Mouse (Mus musculus): Measurements from ENCODE around the gene Ube2d1.
A peak's percentile ranks its signal among the peaks of the same experiment; 100 is the strongest.

Gene Ube2d1

DNA sequence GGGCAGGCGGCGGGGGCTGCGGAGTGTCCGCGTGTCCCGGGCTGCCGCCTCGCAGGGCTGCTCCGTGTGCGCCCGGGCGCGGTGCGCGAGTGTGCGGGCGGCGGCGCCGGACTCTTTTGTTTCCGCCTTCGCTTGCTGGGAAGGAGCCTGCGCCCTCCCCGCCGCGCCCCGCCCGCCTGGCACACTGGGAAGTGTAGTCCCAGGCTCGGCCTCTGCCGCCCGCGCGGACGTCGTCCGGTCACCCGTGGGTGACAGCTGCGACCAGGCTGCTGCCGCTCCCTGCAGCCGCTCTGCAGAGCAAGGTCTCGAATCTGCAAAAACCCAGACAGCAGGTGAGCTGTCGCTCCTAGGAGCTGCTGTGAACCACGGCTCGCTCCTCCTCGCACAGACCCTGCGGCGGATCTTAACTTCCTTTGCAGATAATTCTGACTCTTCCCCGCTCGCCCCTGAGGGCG lies at the start of gene Ube2d1:
Gene Ube2d1 (minus strand): TSS at position 137 of the 455 bp plus-strand sequence.
- DNase-seq = peak; percentile 90

- DNase-seq = no peak
These were observed 47.8 kb upstream of the Ube2d1 start for GRCm38 (mm10) chr10:71332859-71333258.

- no peak for DNase-seq
These were observed 47.3 kb upstream of the Ube2d1 start for GRCm38 (mm10) chr10:71332376-71332775.

GRCm38 (mm10) chr10:71331908-71332307 lies 46.8 kb upstream of the Ube2d1 start:
- DNase-seq = no peak

DNA sequence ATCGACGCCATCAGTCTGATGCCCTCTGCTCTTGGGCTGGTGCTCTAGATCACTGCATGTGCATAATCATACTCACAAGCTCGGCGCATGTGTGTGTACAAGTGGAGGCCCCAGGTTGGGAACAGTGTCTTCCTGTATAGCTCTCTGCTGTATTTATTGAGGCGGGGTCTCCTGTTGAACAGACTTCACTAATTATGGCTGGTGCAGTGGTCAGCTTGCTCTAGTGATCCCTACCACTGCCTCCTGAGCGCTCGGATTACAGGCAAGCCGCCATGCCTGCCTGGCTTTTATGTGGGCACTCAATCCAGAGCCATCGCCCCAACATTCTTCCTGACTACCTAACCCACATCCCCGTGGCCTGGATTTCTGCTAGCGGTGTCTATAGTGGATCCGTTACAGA lies 45.0 kb upstream of the Ube2d1 start:
- no peak for DNase-seq

GRCm38 (mm10) chr10:71329295-71329694 lies 44.2 kb upstream of the Ube2d1 start:
- DNase-seq = no peak

GRCm38 (mm10) chr10:71328870-71329269 lies 43.8 kb upstream of the Ube2d1 start:
- no peak for DNase-seq

DNA sequence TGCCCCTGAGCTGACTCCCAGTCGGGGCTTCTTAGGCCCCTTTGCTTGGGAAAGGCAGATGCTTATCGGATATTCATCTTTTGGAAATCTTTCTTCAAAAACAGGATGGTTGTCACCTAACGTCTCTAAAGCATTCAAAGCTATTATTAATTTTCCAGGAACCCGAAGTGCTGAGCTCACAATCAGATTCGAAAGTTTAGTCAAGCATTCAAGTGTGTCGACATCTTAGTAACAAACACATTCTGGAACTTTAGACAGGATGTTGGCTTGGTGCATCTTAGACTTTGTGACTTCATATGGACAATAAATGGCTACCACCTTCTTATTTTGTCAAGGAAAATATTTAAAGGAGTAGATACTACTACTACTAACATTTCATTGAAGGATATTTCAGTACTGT lies 43.3 kb upstream of the Ube2d1 start:
- no peak for DNase-seq

GRCm38 (mm10) chr10:71327386-71327785 lies 42.3 kb upstream of the Ube2d1 start:
- DNase-seq = no peak

- DNase-seq = peak; percentile 84
These were observed 41.7 kb upstream of the Ube2d1 start for GRCm38 (mm10) chr10:71326789-71327188.

DNA sequence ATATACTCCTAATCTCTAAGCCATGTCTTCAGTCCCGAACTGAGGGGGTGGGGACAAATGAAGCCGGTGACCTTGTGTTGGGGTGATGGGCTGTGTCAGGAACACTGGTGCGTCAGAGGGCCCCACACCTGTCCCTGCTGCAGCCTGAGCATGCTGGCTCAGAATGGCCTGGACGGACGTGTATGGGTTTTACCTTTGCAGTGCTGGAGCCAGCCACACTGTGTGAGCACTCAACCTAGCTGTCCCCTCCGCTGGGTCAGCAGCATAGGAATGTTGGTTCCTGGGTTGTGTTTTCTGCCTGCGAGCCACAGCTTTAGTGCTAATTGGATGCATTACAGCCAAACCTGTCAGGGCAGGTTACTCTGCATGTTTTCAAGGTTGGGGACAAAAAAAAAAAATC lies 41.1 kb upstream of the Ube2d1 start:
- no peak for DNase-seq

DNA sequence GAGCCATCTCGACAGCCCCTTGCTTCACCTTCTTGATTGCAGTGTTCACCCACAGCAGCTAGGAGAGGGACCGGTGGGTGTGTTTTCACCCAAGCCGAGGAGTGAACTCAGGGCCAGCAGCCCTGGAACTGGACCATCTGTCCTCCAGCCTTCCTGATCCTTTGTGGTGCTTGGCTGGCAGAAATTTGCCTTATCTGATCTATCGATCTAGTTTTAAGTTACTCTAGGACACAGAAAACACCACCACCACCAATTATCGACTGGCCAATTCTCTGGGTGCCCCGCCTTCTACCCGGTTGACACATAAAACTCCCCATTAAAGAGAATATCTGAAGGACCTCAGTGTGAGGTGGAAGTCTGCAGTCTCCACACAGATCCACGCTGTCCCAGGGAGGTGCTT lies 38.6 kb upstream of the Ube2d1 start:
- DNase-seq = no peak

DNA sequence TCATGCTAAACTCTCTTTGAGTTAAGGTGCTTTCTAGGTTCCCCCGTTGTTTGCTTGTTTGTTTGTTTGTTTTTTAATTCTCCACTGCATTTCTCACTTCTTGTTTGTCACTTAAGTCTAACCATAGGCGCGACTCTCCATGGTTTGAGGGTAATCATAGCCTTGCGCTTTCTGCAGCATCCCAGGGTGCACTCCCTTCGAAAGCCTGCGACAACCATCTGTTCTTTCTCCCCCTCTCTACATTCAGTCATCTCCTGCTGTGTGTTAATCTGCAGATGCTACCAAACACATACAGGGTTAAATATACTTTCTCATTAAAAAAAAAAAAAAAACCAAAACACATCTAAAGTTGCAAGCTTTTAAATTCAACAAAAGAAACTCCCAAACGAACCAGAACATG lies 31.4 kb upstream of the Ube2d1 start:
- DNase-seq = no peak

DNA sequence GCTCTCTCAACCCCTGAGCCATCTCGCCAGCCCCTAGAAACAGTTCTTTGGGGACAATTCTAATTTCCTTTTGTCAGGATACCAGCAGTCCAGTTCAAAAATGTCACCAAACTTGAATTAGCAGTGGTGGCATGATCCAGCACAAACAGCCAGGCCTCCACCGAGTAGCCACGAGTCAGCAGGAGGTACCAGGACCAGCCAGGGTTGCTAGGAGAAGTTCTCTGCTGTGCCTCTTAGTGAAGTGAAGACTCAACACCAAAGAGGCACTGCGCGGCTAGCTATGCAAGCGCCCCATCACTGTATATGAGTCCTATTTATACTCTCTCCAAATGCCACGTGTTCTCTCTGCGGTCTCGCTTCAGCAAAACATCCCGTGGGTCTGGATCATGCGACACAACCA lies 31.0 kb upstream of the Ube2d1 start:
- DNase-seq = no peak

GRCm38 (mm10) chr10:71314596-71314995 lies 29.5 kb upstream of the Ube2d1 start:
- no peak for DNase-seq

GRCm38 (mm10) chr10:71310288-71310687 lies 25.2 kb upstream of the Ube2d1 start:
- DNase-seq = no peak

- no peak for DNase-seq
These were observed 23.1 kb upstream of the Ube2d1 start for GRCm38 (mm10) chr10:71308199-71308598.

GRCm38 (mm10) chr10:71306759-71307158 lies 21.7 kb upstream of the Ube2d1 start:
- no peak for DNase-seq

DNA sequence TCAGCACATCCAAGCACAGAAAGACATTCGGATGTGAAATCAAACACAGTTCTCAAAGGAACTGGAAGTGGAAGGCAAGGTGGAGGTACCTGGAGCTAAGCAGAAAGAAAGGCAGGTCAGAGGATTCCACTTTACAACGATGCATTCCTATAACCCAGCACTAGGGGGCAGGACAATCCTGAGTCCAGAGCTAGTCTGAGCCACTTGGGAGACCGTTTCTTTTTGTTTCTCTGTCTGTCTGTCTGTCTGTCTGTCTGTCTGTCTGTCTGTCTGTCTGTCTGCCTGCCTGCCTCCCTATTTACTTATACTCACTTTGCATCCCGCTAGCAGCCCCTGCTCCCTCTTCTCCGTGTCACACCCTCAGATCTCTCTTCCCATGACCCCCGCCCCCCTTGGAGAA lies 21.1 kb upstream of the Ube2d1 start:
- peak; percentile 66 for DNase-seq

DNA sequence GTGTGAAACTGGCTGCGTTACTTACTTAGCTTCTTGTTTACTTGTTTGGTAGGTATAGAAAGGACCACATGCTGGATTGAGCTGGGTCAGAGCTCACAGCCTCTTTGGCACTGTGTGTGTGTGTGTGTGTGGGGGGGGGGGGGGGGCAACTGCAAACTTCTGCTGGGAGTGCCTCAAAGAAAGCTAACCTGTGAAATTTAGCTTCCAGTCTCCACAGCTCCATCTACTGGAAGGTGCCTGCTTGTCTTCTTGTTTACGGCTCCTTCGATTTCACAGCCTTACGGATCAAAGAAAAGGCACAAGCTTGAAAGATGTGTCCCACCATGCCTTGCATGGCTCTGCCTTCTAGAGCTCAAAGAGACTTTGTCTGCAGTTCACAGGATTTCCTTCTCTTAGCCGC lies 17.4 kb upstream of the Ube2d1 start:
- peak; percentile 59 for DNase-seq

- DNase-seq = no peak
These were observed 15.1 kb upstream of the Ube2d1 start for GRCm38 (mm10) chr10:71300161-71300560.

DNA sequence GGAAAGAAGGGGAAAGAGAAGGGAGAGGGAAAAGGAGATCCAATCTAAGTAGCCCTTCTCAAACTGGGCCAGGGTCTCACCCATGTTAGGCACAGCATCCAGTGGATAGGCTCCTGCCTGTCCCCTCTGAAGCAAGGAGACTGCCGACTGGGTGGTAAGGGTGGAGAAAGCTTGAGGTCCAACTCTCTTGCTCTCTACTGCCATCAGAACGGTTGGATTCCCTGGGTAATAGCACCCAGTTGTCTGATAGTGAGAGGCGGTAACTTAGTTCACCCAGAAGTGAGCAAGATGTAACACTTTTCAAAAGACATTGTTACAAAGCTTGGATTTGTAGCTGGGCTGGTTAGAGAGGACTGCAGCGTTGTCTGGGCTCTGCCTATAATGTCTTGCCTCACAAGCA lies 8.2 kb upstream of the Ube2d1 start:
- DNase-seq = no peak

DNA sequence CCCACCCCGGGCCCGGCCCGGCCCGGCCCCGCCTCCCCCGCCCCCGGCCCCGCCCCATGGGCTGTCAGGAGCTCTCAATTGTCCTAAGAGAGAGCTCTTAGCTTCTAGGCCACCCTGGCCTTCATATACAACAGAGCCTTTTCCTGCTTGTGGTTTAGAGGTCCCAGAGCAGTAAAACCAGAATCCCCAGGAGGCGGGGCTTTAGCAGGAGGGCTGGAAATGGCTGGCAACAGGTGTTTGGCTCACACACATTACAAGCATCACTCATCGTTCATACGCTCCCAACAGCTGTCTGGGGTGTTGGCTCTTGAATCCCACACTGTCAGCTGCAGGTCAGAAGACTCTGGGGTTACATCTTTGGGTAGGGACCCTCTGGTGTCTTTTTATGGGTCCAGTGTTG lies 7.2 kb upstream of the Ube2d1 start:
- DNase-seq = peak; percentile 30

- no peak for DNase-seq
These were observed 6.7 kb upstream of the Ube2d1 start for GRCm38 (mm10) chr10:71291801-71292200.

- DNase-seq = no peak
These were observed 6.2 kb upstream of the Ube2d1 start for GRCm38 (mm10) chr10:71291179-71291661.

Data from retina, postnatal 1 day (tissue).